Mouse (Mus musculus): ENCODE measurements at regions not wholly inside any gene's neighbourhood (a gene's known extent, or its start where the extent isn't known, plus 50 kb on each side); places are given as distances from the start of the nearest gene placed in this dataset.
A peak's percentile ranks its signal among the peaks of the same experiment; 100 is the strongest.

DNA sequence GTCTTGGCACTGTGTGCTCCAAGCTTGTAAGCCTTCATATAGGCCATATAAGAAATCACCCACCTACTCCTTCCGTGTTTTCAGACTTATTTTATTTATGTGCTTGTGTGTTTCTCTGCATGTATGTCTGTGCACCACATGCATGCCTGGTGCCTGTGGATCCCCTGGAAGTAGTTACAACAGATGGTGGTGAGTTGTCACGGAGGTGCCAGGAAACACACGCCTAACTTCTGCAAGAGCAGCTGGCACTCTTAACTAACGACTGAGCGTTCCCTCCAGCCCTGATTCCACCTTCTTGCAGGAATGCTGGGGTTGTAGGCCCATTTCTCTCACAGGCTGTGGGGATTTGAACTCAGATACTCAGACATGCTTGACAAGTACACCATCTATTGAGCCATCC lies 80.6 kb upstream of the Sulf2 start:
- DNase-seq, result no peak

DNA sequence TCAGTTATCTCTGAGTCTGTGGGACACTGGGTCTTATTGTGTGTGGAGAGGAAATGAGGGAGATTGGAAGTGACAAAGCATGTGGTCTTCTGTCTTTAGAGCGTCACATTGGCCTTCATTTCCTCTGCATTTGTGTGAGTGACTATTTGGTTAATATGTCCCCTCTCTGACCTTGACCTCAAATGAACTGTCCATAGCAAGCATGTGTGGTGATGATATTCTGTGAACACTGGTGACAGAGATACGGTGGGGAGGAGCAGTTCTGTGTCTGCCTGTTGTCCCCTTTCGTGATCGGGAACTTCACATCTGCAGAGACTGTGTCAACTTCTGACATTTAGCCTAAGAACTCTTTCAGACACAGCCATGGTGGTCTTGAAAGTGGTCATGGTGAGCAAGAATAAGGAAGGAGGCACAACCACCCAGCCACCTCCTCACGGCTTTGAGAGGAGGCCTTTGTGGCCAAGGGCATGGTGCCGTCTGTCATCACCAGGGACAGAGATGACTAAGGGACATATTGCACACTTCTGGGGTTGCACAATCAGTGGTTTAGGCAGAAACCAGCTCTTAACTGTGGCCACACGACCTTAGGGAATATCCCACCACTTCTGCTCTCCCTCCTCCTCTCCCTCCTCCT lies 79.2 kb upstream of the Sulf2 start:
- DNase-seq, result peak; percentile 46 to 73

- no peak for DNase-seq
These were observed 77.8 kb upstream of the Sulf2 start for GRCm38 (mm10) chr2:166233246-166233645.

DNA sequence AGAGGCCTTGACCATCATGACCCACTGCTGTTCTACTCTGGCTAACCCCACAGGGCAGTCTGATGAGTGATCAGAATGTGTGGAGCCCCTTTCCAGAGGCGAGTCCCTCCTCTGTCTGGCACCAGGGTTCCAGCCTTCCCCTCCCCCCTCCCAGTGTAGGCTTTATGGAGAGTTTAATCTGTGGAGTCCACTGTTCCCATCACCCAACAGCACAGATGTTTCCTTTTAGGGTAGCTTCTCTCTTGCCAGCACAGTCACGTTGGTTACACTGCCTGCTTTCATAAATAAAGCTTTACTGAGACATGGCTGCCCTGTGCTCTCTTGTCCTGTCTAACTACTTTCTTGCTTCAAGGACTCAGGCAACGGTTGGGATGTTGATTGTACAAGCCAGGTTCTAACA lies 76.9 kb upstream of the Sulf2 start:
- DNase-seq, result no peak

DNA sequence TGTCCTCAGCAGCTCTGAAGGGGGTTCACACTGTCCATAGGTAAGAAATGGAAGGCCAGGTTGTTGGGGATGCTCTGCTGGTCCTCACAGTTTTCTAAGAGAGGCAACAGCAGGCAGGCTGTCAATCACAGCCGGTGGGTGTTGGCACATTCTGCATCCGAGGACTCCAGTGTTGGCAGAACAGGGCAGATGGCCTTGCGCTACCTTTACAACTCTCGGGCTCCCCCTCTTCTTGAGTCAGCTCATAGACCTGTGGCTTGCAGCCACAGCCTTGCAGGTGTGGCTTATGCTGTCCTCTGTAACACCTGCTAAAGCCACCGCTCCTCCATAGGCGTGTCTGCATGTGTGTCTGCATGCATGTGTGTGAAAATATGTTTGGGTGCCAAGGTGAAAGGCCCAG lies 75.2 kb upstream of the Sulf2 start:
- no peak for DNase-seq

DNA sequence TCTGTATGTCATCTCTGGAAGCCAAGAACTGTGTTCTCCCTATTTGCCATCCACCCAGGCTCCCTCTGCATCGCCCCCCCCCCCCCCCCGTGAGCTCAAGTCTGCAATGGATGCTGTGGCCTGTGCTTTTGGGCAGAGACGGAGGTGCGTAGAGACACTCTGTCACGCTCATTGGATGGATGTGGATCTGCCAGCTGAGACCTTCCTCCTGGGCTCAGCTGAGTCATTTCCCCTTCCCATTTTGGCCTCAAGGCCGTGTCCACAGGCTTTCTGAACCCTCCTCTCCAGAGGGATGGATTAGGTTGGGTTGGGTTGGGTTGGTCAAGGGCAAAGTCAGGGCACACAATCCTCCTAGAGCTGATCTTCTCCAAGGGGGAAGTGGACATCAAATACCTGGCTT lies 72.9 kb upstream of the Sulf2 start:
- no peak for DNase-seq

DNA sequence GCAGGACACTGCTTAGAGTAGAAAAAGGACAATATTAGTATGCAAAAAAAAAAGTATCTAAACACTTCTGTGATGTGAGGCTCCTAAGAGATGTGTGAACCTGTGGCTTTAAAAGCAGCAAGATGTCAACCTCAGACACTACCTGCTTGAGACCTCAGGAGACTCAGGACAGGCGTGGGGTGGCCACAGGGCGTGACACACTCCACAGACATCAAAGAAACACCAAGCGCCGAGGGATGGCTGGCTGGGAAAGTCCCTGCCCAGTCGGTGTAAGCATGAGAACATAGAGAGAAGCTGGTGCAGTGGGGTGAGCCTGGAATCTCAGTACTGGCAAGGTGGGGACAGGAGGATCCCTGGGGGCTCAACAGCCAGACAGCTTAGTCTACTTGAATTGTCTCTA lies 72.0 kb upstream of the Sulf2 start:
- no peak for DNase-seq

GRCm38 (mm10) chr2:166226929-166227328 lies 71.5 kb upstream of the Sulf2 start:
- DNase-seq, result no peak

- no peak for DNase-seq
These were observed 70.9 kb upstream of the Sulf2 start for GRCm38 (mm10) chr2:166226331-166226730.

- DNase-seq, result no peak
These were observed 69.9 kb upstream of the Sulf2 start for GRCm38 (mm10) chr2:166225354-166225753.

DNA sequence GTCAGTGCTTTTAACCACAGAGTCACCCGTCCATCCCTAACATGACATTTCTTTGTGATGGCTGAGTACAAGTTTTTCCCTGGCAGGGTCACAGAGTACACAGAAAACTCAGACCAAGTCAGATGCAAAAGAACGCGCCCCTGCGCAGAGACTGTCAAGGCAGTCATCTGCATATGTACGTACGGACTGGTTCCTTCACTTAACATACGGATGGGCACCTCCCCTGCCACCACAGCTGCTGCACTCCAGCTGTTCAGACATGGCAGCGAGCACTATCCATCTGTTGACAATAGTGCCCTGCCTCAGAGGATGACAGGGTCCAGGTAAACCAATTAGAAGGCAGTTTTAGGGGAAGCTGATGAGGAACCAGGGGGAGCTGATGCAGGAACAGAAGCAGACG lies 63.3 kb upstream of the Sulf2 start:
- DNase-seq, result no peak

DNA sequence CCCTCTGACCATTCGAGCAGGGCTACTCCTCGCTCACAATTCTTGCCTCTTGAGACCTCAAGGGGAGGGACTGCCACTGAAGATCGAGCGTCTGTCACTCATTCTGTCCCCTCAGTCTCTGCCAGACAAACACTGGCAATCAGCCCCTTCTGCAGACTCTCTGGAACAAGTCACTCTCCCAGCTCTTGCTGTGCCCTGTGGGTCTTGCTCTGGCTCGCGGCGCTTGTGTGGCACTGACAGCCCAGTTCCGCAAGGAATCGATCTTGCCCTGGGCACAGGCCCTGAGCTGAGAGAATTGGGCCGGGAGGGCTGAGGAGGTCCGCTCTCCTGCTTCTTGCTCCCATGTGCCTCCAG lies 61.0 kb upstream of the Sulf2 start:
- DNase-seq, result no peak

DNA sequence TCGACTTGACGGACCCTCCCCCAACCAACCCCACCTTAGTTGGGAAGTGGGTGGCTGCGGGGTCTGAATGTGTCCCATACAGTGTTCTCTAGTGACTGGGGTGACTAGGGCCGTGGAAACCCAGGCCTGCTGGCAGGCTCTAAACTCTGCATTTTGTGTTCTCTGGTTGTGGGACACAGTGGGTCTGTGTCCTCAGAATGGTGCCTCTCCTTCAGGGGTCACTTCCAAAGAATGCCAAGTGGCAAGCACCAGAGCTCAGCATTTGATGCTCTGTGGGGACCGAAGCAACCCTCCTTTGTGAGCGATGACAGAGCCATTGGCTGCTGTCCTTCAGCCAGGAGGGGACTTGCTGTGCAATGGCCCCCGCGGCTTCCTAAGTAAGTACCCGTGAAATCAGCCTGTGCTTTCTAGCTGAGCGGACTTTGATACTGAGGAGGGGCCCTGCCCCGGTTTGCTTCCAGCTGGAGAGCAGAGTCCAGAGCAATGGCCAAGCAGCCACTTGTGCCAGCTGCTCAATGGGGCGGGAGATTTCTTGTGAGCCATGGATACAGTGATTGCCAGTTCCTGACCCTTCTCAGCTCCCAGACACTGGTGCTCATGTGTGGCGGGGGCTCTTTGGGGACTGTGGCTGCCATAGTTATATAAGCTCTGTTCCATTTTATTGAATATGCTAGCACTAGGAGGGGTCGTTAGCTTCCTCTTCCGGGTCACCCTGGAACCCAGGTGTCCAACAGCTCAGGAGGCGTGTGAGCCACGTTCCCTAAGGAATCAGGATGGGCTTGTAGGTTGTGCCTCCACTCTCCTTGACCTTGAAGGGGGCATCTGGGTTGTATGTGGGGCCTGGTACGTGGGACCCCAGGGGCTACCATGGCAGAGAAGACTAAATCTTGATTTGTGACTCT lies 60.4 kb upstream of the Sulf2 start:
- no peak for DNase-seq

- DNase-seq, result no peak
These were observed 59.7 kb upstream of the Sulf2 start for GRCm38 (mm10) chr2:166215191-166215590.

- DNase-seq, result peak in 1 of 2 experiments; percentile 49
These were observed 51.7 kb upstream of the Sulf2 start for GRCm38 (mm10) chr2:166207145-166207508.

DNA sequence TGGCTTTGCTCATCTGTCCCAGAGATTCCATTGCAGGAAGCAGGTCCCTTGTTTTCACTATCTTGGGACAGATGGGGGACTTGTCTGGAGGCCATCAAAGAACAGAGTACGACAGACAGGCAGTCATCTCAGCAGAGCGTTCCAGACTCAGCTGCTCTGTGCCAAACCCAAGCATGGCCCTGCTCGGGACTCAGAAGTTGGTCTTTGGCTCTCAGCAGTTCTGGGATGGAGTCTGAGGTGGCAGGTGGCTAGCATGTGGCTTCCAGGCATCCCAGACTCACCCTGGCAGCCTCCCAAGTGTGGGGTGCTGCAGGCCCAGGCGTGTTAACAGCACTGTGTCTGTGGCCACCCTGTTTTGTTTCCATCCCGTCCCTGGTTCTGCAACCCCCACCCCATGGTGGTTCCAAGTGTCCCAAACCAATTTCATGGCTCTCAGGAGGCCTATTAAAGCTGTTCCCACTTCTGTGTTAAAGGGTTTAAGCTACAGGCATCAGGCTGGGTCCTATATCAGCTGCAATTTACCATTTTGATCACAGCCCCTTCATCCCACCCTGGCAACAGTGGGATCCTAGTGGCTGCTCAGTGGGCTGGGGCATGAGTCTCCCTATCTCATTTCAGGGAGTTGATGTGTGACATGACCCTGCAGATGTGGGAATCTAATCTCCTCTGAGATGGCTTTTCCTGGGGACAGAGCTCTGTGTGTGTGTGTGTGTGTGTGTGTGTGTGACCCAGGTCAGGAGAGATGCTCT lies 51.1 kb upstream of the Sulf2 start:
- DNase-seq, result no peak

All from heart, adult 18-20 months (tissue).